Mouse (Mus musculus): ENCODE results near the gene S100a10.

Gene S100a10

GRCm38 (mm10) chr3:93547099-93547648 lies 7.7 kb upstream of the S100a10 start:
- peak; percentile 80 to 97 for DNase-seq (ENCODE audit: inconsistent age in 2 of 2, low spot score in 1 of 2)

- peak in 1 of 2 experiments; percentile 47 for DNase-seq (ENCODE audit: inconsistent age in 2 of 2, low spot score in 1 of 2)
These were observed 6.9 kb upstream of the S100a10 start for GRCm38 (mm10) chr3:93547749-93548540.

- no peak for DNase-seq (ENCODE audit: inconsistent age in 2 of 2, low spot score in 1 of 2)
These were observed 6.2 kb upstream of the S100a10 start for GRCm38 (mm10) chr3:93548541-93549266.

GRCm38 (mm10) chr3:93549986-93550385 lies 4.9 kb upstream of the S100a10 start:
- no peak for DNase-seq (ENCODE audit: inconsistent age in 2 of 2, low spot score in 1 of 2)

GRCm38 (mm10) chr3:93551950-93552901 lies 2.7 kb upstream of the S100a10 start:
- no peak for DNase-seq (ENCODE audit: inconsistent age in 2 of 2, low spot score in 1 of 2)

- DNase-seq (ENCODE audit: inconsistent age in 2 of 2, low spot score in 1 of 2), result no peak
These were observed 1.6 kb upstream of the S100a10 start for GRCm38 (mm10) chr3:93553311-93553710.

GRCm38 (mm10) chr3:93553765-93554378 lies 1.0 kb upstream of the S100a10 start:
- peak in 1 of 2 experiments; percentile 37 for DNase-seq (ENCODE audit: inconsistent age in 2 of 2, low spot score in 1 of 2)

GRCm38 (mm10) chr3:93554379-93554980 lies 400 bp upstream of the S100a10 start:
- peak in 1 of 2 experiments; percentile 70 for DNase-seq (ENCODE audit: inconsistent age in 2 of 2, low spot score in 1 of 2)

GRCm38 (mm10) chr3:93555878-93556254 lies 986 bp downstream of the S100a10 start:
- DNase-seq (ENCODE audit: inconsistent age in 2 of 2, low spot score in 1 of 2), result peak; percentile 80 to 91

GRCm38 (mm10) chr3:93556599-93556998 lies 1.7 kb downstream of the S100a10 start:
- peak in 1 of 2 experiments; percentile 53 for DNase-seq (ENCODE audit: inconsistent age in 2 of 2, low spot score in 1 of 2)

- DNase-seq (ENCODE audit: inconsistent age in 2 of 2, low spot score in 1 of 2), result no peak
These were observed 2.6 kb downstream of the S100a10 start for GRCm38 (mm10) chr3:93557471-93557870.

GRCm38 (mm10) chr3:93559961-93560360 lies 5.1 kb downstream of the S100a10 start:
- no peak for DNase-seq (ENCODE audit: inconsistent age in 2 of 2, low spot score in 1 of 2)

- DNase-seq (ENCODE audit: inconsistent age in 2 of 2, low spot score in 1 of 2), result no peak
These were observed 7.5 kb downstream of the S100a10 start for GRCm38 (mm10) chr3:93562372-93562771.

- DNase-seq (ENCODE audit: inconsistent age in 2 of 2, low spot score in 1 of 2), result no peak
These were observed 8.3 kb downstream of the S100a10 start for GRCm38 (mm10) chr3:93563216-93563615.

- peak in 1 of 2 experiments; percentile 20 for DNase-seq (ENCODE audit: inconsistent age in 2 of 2, low spot score in 1 of 2)
These were observed 12.0 kb downstream of the S100a10 start for GRCm38 (mm10) chr3:93566892-93567291.

- DNase-seq (ENCODE audit: inconsistent age in 2 of 2, low spot score in 1 of 2), result peak in 1 of 2 experiments; percentile 40
These were observed 12.8 kb downstream of the S100a10 start for GRCm38 (mm10) chr3:93567721-93568120.

GRCm38 (mm10) chr3:93568428-93569040 lies 13.7 kb downstream of the S100a10 start:
- peak; percentile 48 to 92 for DNase-seq (ENCODE audit: inconsistent age in 2 of 2, low spot score in 1 of 2)

GRCm38 (mm10) chr3:93569046-93569445 lies 14.2 kb downstream of the S100a10 start:
- DNase-seq (ENCODE audit: inconsistent age in 2 of 2, low spot score in 1 of 2), result no peak

GRCm38 (mm10) chr3:93572058-93572791 lies 17.3 kb downstream of the S100a10 start:
- DNase-seq (ENCODE audit: inconsistent age in 2 of 2, low spot score in 1 of 2), result peak; percentile 73 to 90
